Mouse (Mus musculus) lung, postnatal 0 days (tissue): ENCODE measurements at regions not wholly inside any gene's neighbourhood (a gene's known extent, or its start where the extent isn't known, plus 50 kb on each side); places are given as distances from the start of the nearest gene placed in this dataset.

Experiments used
- CTCF ChIP-seq: IDR thresholded peaks from 2 replicates; pipeline ENCODE4 v1.5.1; 2016; ENCODE audit warnings: antibody characterized with exemption, mild to moderate bottlenecking
- EP300 ChIP-seq: IDR thresholded peaks from 2 replicates; pipeline ENCODE4 v1.6.1; 2016; ENCODE audit warnings: antibody characterized with exemption, mild to moderate bottlenecking, control low read depth

GRCm38 (mm10) chr2:18523911-18524310 lies 131.3 kb upstream of the Dnajc1 start:
- TF ChIP-seq CTCF = no peak
- no peak for TF ChIP-seq EP300
